Mouse (Mus musculus) embryonic facial prominence, embryonic 11.5 days (tissue): ENCODE measurements around the gene Apobec1. TPM values are rescaled to one million over a fixed set of nuclear protein-coding genes. Genes with fewer than 3 reads are reported as not detected.
"Not testable (repeated sequence)": the region's sequence is repeated elsewhere in the genome, so short reads cannot be mapped to it uniquely, and the experiment has no call there.

Source experiments
- ATAC-seq: fragments of 200-750 bp; cut with Nextera tagmentation; replicated peaks from 2 replicates; pipeline ENCODE4 v1.8.0; 2017; ENCODE audit warnings: low read depth; ENCODE audit not compliant: insufficient number of reproducible peaks, low FRiP score, low TSS enrichment
- DNase-seq: peaks from one replicate; pipeline ENCODE4 v3.0.0-alpha.2; 2015; ENCODE audit warnings: low spot score
- H3K27ac ChIP-seq: fragments of 300-500 bp; sonication (generic); replicated peaks from 2 replicates; pipeline ENCODE4 v1.5.1; 2014; ENCODE audit warnings: mild to moderate bottlenecking, low read depth, low read length, control low read depth
- H3K27me3 ChIP-seq: fragments of 300-500 bp; sonication (generic); 2 replicates; pipeline ENCODE4 v1.6.1; 2014; ENCODE audit warnings: mild to moderate bottlenecking, low read length, moderate library complexity, mixed read lengths; ENCODE audit not compliant: control insufficient read depth, insufficient read depth
- H3K36me3 ChIP-seq: fragments of 300-500 bp; sonication (generic); replicated peaks from 2 replicates; pipeline ENCODE4 v1.6.1; 2014; ENCODE audit warnings: low read depth, mild to moderate bottlenecking, low read length, moderate library complexity, mixed read lengths; ENCODE audit not compliant: control insufficient read depth, insufficient read depth
- H3K4me1 ChIP-seq: fragments of 300-500 bp; sonication (generic); 2 replicates; pipeline ENCODE4 v1.6.1; 2014; ENCODE audit warnings: low read length, mixed read lengths; ENCODE audit not compliant: control insufficient read depth, insufficient read depth
- H3K4me2 ChIP-seq: fragments of 300-500 bp; sonication (generic); 2 replicates; pipeline ENCODE4 v1.6.1; 2014; ENCODE audit warnings: low read depth, mild to moderate bottlenecking, control low read depth, low read length, moderate library complexity
- H3K4me3 ChIP-seq: fragments of 300-500 bp; sonication (generic); 2 replicates; pipeline ENCODE4 v1.5.1; 2014; ENCODE audit warnings: low read depth, low read length, control low read depth
- H3K9ac ChIP-seq: fragments of 300-500 bp; sonication (generic); replicated peaks from 2 replicates; pipeline ENCODE4 v1.6.1; 2014; ENCODE audit warnings: mild to moderate bottlenecking, control low read depth, low read length
- H3K9me3 ChIP-seq: fragments of 300-500 bp; sonication (generic); replicated peaks from 2 replicates; pipeline ENCODE4 v1.6.1; 2016; ENCODE audit warnings: mild to moderate bottlenecking, low read length, inconsistent platforms, mixed read lengths; ENCODE audit not compliant: control insufficient read depth
- WGBS: fragments of 180-500 bp; shearing (Covaris S2); extraction: QIAGEN DNeasy Blood & Tissue Kit; methylation state at CpG from one replicate; pipeline ENCODE4 v1.1.7; 2014; 5-methylcytosine and 5-hydroxymethylcytosine counted together
- polyA plus RNA-seq: library from polyadenylated mRNA; unstranded; fragments of >200 nt; fragmentation: Nextera tagmentation; extraction: Ambion mirVana; gene quantifications from 2 replicates; pipeline ENCODE4 v1.2.1, GENCODE M21; 2014

Apobec1 gene
- 1.0 and 2.6 TPM in 2 replicates for polyA plus RNA-seq

GRCm38 (mm10) chr6:122602242-122602991, at the start of gene Apobec1:
TSS of gene Apobec1 (minus strand) at chr6:122602444.
- WGBS: 8% methylated on average over 22 of the region's 22 CpGs
- Histone ChIP-seq H3K9ac (peak within 1 kb of the TSS; percentile 54), H3K27ac (no peak within 1 kb of the TSS), H3K4me1 (no peaks in the 10 kb centered on the region), H3K4me2 (peak within 1 kb of the TSS; percentile 44), H3K27me3 (no peaks in the 10 kb centered on the region), H3K9me3 (no peaks in the 10 kb centered on the region), H3K36me3 (no peaks in the 10 kb centered on the region), H3K4me3 (peak within 1 kb of the TSS; percentile 30)
- ATAC-seq (peak; percentile 51; the same call in 1 of the 2 replicates), DNase-seq (peak; percentile 78)

- Histone ChIP-seq H3K4me2 (no peak overlapping the region), H3K4me3 (no peak overlapping the region), H3K9ac (no peak overlapping the region), H3K27me3 (no peaks in the 10 kb centered on the region), H3K36me3 (no peaks in the 10 kb centered on the region), H3K9me3 (no peaks in the 10 kb centered on the region), H3K27ac (no peak overlapping the region), H3K4me1 (no peaks in the 10 kb centered on the region)
- 70% methylated on average over 5 of the region's 5 CpGs for WGBS
- ATAC-seq: no peak
- DNase-seq: no peak
Observed at GRCm38 (mm10) chr6:122650398-122650980, 48.2 kb upstream of the Apobec1 start.

GRCm38 (mm10) chr6:122649903-122650302, 47.7 kb upstream of the Apobec1 start:
- no peak overlapping the region for H3K27ac ChIP-seq
- H3K4me1 ChIP-seq: no peaks in the 10 kb centered on the region
- no peak for DNase-seq
- no peaks in the 10 kb centered on the region for H3K36me3 ChIP-seq
- H3K4me3 ChIP-seq: no peak overlapping the region
- no peak for ATAC-seq
- WGBS: 74% methylated on average over 3 of the region's 3 CpGs
- H3K4me2 ChIP-seq: no peak overlapping the region
- H3K9ac ChIP-seq: no peak overlapping the region
- H3K27me3 ChIP-seq: no peaks in the 10 kb centered on the region
- H3K9me3 ChIP-seq: no peaks in the 10 kb centered on the region

- not testable (repeated sequence) for H3K4me1 ChIP-seq, ATAC-seq, H3K4me2 ChIP-seq, H3K4me3 ChIP-seq, H3K9ac ChIP-seq, DNase-seq, H3K27me3 ChIP-seq, H3K27ac ChIP-seq, H3K9me3 ChIP-seq, H3K36me3 ChIP-seq
- WGBS: 95% methylated on average over 19 of the region's 21 CpGs
Observed at GRCm38 (mm10) chr6:122644196-122644595, 42.0 kb upstream of the Apobec1 start.

- H3K36me3 ChIP-seq, H3K4me1 ChIP-seq, H3K4me3 ChIP-seq, ATAC-seq, DNase-seq, H3K27ac ChIP-seq, H3K27me3 ChIP-seq, H3K9me3 ChIP-seq, H3K4me2 ChIP-seq, H3K9ac ChIP-seq: not testable (repeated sequence)
- WGBS: 89% methylated on average over 4 of the region's 4 CpGs
Observed at GRCm38 (mm10) chr6:122637566-122637965, 35.3 kb upstream of the Apobec1 start.

- no peak overlapping the region for H3K9ac ChIP-seq
- H3K36me3 ChIP-seq: no peaks in the 10 kb centered on the region
- H3K4me1 ChIP-seq: no peaks in the 10 kb centered on the region
- no peak overlapping the region for H3K4me3 ChIP-seq
- H3K27me3 ChIP-seq: no peaks in the 10 kb centered on the region
- ATAC-seq: no peak
- no peak overlapping the region for H3K27ac ChIP-seq
- 78% methylated on average over 3 of the region's 3 CpGs for WGBS
- DNase-seq: no peak
- H3K9me3 ChIP-seq: no peaks in the 10 kb centered on the region
- no peak overlapping the region for H3K4me2 ChIP-seq
Observed at GRCm38 (mm10) chr6:122636666-122637065, 34.4 kb upstream of the Apobec1 start.

- H3K27me3 ChIP-seq: no peaks in the 10 kb centered on the region
- H3K9ac ChIP-seq: no peak overlapping the region
- no peak overlapping the region for H3K4me2 ChIP-seq
- WGBS: 88% methylated on average over 7 of the region's 7 CpGs
- H3K4me3 ChIP-seq: no peak overlapping the region
- no peaks in the 10 kb centered on the region for H3K4me1 ChIP-seq
- no peaks in the 10 kb centered on the region for H3K36me3 ChIP-seq
- no peak overlapping the region for H3K27ac ChIP-seq
- DNase-seq (no peak), ATAC-seq (no peak)
- H3K9me3 ChIP-seq: no peaks in the 10 kb centered on the region
Observed at GRCm38 (mm10) chr6:122635315-122635714, 33.1 kb upstream of the Apobec1 start.

GRCm38 (mm10) chr6:122633411-122633810, 31.2 kb upstream of the Apobec1 start:
- H3K9ac ChIP-seq: no peak overlapping the region
- no peak for ATAC-seq
- H3K4me1 ChIP-seq: no peaks in the 10 kb centered on the region
- H3K9me3 ChIP-seq: no peaks in the 10 kb centered on the region
- no peak overlapping the region for H3K4me3 ChIP-seq
- 53% methylated on average over 9 of the region's 9 CpGs for WGBS
- peak; percentile 38 for DNase-seq
- no peak overlapping the region for H3K27ac ChIP-seq
- no peaks in the 10 kb centered on the region for H3K36me3 ChIP-seq
- H3K4me2 ChIP-seq: no peak overlapping the region
- no peaks in the 10 kb centered on the region for H3K27me3 ChIP-seq
